Mouse (Mus musculus) hindbrain, embryonic 11.5 days (tissue): ENCODE results near the gene Ier5l. TPM values are rescaled to one million over a fixed set of nuclear protein-coding genes. Genes with fewer than 3 reads are reported as not detected.

Experiments used
- ATAC-seq: fragments of 200-750 bp; cut with Nextera tagmentation; 2 replicates; pipeline ENCODE4 v1.8.0; 2017; ENCODE audit warnings: mild to moderate bottlenecking, moderate TSS enrichment, moderate library complexity; ENCODE audit not compliant: low FRiP score
- DNase-seq: peaks from one replicate; pipeline ENCODE4 v3.0.0-alpha.2; 2015; ENCODE audit warnings: low spot score
- H3K27ac ChIP-seq: fragments of 300-500 bp; sonication (generic); 2 replicates; pipeline ENCODE4 v1.5.1; 2014; ENCODE audit warnings: mild to moderate bottlenecking, low read depth, low read length
- H3K27me3 ChIP-seq: fragments of 300-500 bp; sonication (generic); 2 replicates; pipeline ENCODE4 v1.6.1; 2014; ENCODE audit warnings: mild to moderate bottlenecking, low read length, moderate library complexity, mixed read lengths; ENCODE audit not compliant: control insufficient read depth, insufficient read depth
- H3K36me3 ChIP-seq: fragments of 300-500 bp; sonication (generic); 2 replicates; pipeline ENCODE4 v1.6.1; 2014; ENCODE audit warnings: mild to moderate bottlenecking, low read length, moderate library complexity, mixed read lengths; ENCODE audit not compliant: control insufficient read depth, insufficient read depth
- H3K4me1 ChIP-seq: fragments of 300-500 bp; sonication (generic); replicated peaks from 2 replicates; pipeline ENCODE4 v1.6.1; 2014; ENCODE audit warnings: low read length, mixed read lengths; ENCODE audit not compliant: control insufficient read depth, insufficient read depth
- H3K4me2 ChIP-seq: fragments of 300-500 bp; sonication (generic); replicated peaks from 2 replicates; pipeline ENCODE4 v1.6.1; 2014; ENCODE audit warnings: mild to moderate bottlenecking, low read depth, low read length
- H3K4me3 ChIP-seq: fragments of 300-500 bp; sonication (generic); 2 replicates; pipeline ENCODE4 v1.5.1; 2014; ENCODE audit warnings: low read depth, low read length
- H3K9ac ChIP-seq: fragments of 300-500 bp; sonication (generic); 2 replicates; pipeline ENCODE4 v1.6.1; 2014; ENCODE audit warnings: low read depth, low read length
- H3K9me3 ChIP-seq: fragments of 300-500 bp; sonication (generic); 2 replicates; pipeline ENCODE4 v1.6.1; 2016; ENCODE audit warnings: low read length; ENCODE audit not compliant: control insufficient read depth
- polyA plus RNA-seq: library from polyadenylated mRNA; unstranded; fragments of >200 nt; fragmentation: Nextera tagmentation; extraction: Ambion mirVana; gene quantifications from 2 replicates; pipeline ENCODE4 v1.2.1, GENCODE M21; 2014

The Ier5l gene
- polyA plus RNA-seq, 1 experiment from 2014 or later, result 6.3 TPM

- no peak overlapping the region for H3K9ac ChIP-seq
- no peak for ATAC-seq
- H3K9me3 ChIP-seq, result no peaks in the 10 kb centered on the region
- H3K4me1 ChIP-seq, result no peaks in the 10 kb centered on the region
- no peak overlapping the region for H3K4me2 ChIP-seq
- peaks cover 3% of the 10 kb centered on the region; the same call in 1 of the 2 replicates for H3K36me3 ChIP-seq
- no peak for DNase-seq
- H3K27me3 ChIP-seq, result no peaks in the 10 kb centered on the region
- H3K27ac ChIP-seq, result no peak overlapping the region
- H3K4me3 ChIP-seq, result no peak overlapping the region
Observed at GRCm38 (mm10) chr2:30429156-30429555, 44.9 kb downstream of the Ier5l start.

Other genes starting within 250 kb of the Ier5l start
- gene Lrrc8a, start 236.5 kb downstream of the Ier5l start, polyA plus RNA-seq, result 47.6 and 55.9 TPM in 2 replicates
- 0.06 and 0.07 TPM in 2 replicates for gene Gm28035, start 233.7 kb downstream of the Ier5l start, polyA plus RNA-seq
- gene Phyhd1, start 208.0 kb downstream of the Ier5l start, polyA plus RNA-seq, result 4.2 and 5.6 TPM in 2 replicates
- gene Gm28038, start 193.2 kb downstream of the Ier5l start, polyA plus RNA-seq, result not detected in 2 replicates
- gene Dolk, start 187.9 kb downstream of the Ier5l start, polyA plus RNA-seq, result 24.0 and 24.1 TPM in 2 replicates
- gene Nup188, start 187.8 kb downstream of the Ier5l start, polyA plus RNA-seq, result 44.5 and 49.9 TPM in 2 replicates
- 42.6 and 48.5 TPM in 2 replicates for gene Sh3glb2, start 114.9 kb downstream of the Ier5l start, polyA plus RNA-seq
- gene Miga2, start 110.0 kb downstream of the Ier5l start, polyA plus RNA-seq, result 13.9 and 18.6 TPM in 2 replicates
- 41.9 and 44.5 TPM in 2 replicates for gene Dolpp1, start 82.0 kb downstream of the Ier5l start, polyA plus RNA-seq
- gene Crat, start 58.4 kb downstream of the Ier5l start, polyA plus RNA-seq, result 21.5 and 27.5 TPM in 2 replicates
- gene Ptpa, start 58.2 kb downstream of the Ier5l start, polyA plus RNA-seq, result 55.4 and 62.8 TPM in 2 replicates
- gene Cstad, start 120.8 kb upstream of the Ier5l start, polyA plus RNA-seq, result 0.18 and 0.57 TPM in 2 replicates